Mouse (Mus musculus) left cerebral cortex, adult 18-20 months (tissue): ENCODE results near the gene Arhgap30. TPM values are rescaled to one million over a fixed set of nuclear protein-coding genes. Genes with fewer than 3 reads are reported as not detected.

Experiments used
- DNase-seq, 2 experiments: peaks; one replicate each; pipeline ENCODE4 v3.0.0; 2021 to 2022; ENCODE audit warnings: low spot score in 2 of 2, mixed read lengths in 1 of 2
- total RNA-seq, 2 experiments: library from RNA; stranded (reverse); gene quantifications; 2 replicates each; pipeline ENCODE4 v1.2.3; 2021

Arhgap30 gene
- total RNA-seq, 2 experiments from 2014 or later, result 2.2 to 2.6 TPM

DNA sequence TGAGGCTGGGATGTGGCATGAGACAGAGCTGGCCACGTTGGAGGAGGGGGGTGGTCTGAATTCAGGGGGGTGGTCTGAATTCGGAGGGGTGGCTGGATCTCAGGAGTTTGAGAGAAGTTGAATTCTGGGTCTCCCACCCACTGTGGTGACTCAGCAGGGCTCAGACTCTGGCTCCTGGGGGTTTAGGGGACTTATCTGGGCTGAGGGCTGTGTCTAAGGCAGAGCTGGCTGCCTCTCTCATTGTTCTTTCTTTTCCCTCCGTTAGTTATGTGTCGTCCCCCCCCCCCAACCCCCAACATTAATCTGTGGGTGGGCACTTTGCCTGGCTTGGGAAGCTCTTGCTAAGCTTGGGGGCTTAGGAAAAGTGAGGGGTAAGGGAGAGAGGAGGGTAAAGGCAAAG lies 14.8 kb upstream of the Arhgap30 start:
- no peak for DNase-seq

DNA sequence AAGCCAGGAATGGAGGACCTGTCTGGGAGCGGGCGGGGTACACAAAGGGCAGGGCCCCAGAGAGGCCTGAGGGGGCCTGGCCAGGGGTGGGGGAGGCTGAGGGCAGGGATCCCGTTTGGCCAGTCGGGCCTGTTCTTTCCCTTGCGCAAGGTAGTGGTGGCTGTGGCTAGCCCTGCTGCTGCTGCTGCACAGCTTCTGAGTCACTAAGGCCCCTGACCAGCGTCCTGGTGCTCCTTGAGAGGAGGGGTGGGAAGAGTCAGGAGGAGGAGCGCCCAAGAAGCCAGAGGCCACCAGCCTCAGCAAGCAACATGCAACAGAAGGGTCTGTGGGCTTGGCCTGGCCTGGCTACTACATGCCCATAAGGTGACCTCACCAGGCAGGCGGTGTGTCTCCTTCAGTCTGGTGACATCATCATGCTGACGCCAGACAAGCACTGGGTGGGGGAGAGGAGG lies 13.1 kb upstream of the Arhgap30 start:
- no peak for DNase-seq

DNA sequence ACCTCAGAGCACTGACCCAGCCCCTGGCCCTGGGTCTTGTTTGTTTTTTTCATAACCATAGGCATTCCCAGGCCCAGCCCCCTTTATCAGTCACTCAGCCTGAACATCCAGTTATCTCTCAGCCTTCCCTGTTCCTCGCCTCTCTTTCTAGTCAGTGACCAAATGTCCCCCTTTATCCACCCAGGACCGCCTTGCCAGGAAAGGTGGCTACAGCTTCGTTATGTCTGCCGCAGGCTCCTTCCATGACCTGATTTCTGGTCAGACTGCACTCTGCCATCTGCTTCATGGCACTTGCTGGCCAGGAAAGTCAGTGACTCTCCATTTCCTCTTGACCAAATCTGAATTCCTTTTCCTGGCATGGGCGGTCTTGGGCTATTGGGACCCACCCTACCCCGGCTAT lies 10.5 kb upstream of the Arhgap30 start:
- no peak for DNase-seq

DNA sequence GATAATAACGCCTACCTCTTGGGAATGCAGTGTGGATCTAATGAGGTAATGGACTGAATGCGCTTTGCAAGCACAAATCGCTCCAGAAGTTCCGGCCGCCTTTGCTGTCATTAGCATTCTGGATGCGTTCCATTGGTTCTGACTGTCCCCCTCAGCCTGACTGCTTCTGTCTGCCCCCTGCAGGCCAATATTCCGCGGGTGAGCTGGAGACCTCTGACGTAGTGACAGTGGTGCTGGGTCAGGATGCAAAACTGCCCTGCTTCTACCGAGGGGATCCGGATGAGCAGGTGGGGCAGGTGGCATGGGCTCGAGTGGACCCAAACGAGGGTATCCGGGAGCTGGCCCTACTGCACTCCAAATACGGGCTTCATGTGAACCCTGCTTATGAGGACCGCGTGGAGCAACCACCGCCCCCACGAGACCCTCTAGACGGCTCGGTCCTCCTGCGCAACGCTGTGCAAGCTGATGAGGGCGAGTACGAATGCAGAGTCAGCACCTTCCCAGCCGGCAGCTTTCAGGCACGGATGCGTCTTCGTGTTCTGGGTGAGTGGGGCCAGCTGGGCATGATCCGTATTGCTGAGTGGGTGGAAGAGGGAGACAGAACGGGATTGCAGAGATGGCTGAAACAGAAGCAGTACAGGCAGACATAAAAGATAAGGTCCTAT lies 8.7 kb upstream of the Arhgap30 start:
- DNase-seq, result peak; percentile 73 to 81

GRCm38 (mm10) chr1:171382096-171382620 lies 6.6 kb upstream of the Arhgap30 start:
- DNase-seq, result no peak

DNA sequence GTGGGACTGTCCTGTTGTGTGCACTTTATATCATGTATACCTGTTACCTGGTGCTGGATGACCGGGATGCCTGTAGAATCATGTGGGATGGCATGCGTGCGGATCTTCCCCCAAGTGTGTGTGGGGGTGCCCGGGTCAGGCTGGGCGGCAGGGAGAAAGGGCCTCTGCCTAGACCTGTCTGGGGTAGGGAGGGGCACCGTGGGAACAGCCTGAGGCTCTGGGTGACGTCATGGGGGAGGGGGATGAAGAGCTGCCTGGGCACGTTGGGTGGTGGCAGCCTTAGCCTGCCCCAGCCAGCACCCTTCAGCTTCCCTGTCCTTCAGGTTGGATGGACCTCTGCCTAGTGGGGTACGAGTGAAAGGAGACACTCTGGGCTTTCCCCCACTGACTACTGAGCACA lies 4.4 kb upstream of the Arhgap30 start:
- DNase-seq, result no peak

DNA sequence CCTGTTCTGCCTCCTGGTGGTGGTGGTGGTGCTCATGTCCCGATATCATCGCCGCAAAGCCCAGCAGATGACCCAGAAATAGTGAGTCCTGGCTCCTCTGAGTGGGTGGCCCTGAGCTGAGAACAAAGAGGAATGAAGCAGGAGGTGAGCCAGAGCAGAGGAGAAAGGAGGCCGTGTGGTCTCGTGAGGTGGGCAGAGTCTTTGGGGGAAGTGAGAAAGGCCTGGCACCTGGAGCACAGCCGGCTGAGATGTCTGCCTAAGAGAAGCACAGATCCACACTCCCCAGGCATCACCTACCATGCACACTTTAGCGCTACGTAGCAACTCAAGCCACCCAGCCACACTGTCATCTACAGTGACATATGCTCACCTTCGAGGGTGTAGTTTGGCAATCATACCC lies 3.6 kb upstream of the Arhgap30 start:
- no peak for DNase-seq

GRCm38 (mm10) chr1:171387099-171387498 lies 1.7 kb upstream of the Arhgap30 start:
- DNase-seq, result no peak

GRCm38 (mm10) chr1:171390101-171390500 lies 1.3 kb downstream of the Arhgap30 start:
- DNase-seq, result no peak

- DNase-seq, result no peak
Measured at GRCm38 (mm10) chr1:171401821-171402220, 13.1 kb downstream of the Arhgap30 start.

DNA sequence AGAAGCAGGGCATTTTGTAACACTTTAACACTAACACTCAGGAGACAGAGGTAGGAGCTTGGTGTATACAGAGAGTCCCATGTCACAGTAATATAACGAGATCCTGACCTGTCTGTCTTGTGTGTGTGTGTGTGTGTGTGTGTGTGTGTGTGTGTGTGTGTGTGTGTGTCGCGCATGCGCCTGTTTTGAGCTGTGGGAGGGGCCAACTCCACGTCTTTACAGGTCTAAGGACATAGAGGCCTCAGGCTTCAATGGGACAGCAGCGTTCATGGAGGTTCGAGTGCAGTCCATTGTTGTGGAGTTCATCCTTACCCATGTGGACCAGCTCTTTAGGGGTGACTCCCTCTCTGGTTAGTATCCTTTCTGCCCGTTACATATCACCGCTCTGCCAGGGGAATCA lies 14.2 kb downstream of the Arhgap30 start:
- DNase-seq, result no peak

- no peak for DNase-seq
Measured at GRCm38 (mm10) chr1:171407263-171407662, 18.5 kb downstream of the Arhgap30 start.

DNA sequence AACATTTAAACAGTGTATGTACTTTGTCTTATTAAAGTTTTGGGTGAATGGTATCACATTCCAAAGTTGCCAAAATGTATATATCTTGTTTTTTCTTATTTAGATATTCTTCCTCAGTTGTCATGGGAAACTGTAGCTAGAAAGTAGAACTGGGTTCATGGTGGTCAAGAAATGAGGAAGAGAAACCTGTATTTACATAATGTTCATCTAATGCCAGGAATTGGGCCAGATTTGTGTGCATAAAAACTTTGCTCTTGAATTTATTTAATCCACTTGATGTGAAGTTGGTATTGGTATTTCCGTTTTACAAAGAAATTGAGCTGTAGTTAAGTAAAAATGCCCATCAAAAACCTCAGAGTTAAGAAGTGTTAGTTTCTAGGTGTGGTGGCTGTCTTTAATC lies 21.5 kb downstream of the Arhgap30 start:
- DNase-seq, result no peak

- peak; percentile 94 for DNase-seq
Measured at GRCm38 (mm10) chr1:171410947-171411484, 22.3 kb downstream of the Arhgap30 start, which contains the start of gene Usf1. TSS of gene Usf1 (plus strand) at chr1:171411313.

DNA sequence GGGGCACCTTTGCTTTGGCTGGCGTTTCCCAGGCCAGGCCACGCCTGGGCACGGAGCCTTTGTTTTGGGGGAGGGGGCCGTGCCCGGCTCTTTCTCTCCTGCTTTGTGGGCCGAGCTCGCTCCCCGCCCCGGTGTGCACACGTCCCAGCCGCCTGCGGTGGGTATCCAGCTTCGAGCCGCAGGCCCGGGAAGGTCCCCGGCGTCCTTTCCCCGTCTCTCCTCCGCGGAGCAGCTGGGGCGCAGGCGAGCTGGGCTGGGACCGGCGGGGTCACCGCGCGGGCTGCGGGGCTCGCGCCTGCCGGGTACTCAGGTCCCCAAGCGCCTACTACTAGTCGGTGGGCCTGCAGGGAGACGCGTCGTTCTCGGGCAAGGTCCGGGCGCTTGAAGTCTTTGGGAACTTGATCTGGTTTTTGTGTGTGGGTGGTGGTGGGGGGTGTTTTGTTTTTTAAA lies 22.8 kb downstream of the Arhgap30 start:
- no peak for DNase-seq

DNA sequence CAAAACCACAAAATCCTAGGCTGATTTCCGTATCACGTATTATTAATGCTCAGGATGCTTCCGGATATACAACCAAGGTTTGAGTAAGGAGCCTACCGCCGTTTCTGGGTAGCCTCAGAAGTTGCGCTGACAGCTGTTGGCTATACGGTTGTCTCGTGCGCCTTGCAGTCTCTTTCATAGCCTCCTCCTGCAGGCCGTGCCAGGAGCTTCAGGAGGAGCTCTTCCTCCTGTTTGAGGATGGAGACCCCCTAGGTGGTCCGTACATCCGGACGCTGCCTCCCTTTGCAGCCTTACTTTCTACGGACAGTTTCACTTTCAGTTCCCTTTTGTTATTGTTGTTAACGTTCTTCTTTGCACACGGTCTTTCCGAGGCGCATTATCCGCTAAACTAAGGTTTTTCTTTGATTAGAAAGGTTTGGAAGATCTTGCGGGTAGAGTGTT lies 23.3 kb downstream of the Arhgap30 start:
- peak in 1 of 2 experiments; percentile 18 for DNase-seq

GRCm38 (mm10) chr1:171412446-171412845 lies 23.7 kb downstream of the Arhgap30 start:
- DNase-seq, result no peak

GRCm38 (mm10) chr1:171413608-171414007 lies 24.9 kb downstream of the Arhgap30 start:
- DNase-seq, result no peak

GRCm38 (mm10) chr1:171418660-171419059 lies 29.9 kb downstream of the Arhgap30 start, which contains the start of gene Tstd1:
TSS of gene Tstd1 (plus strand) at chr1:171418872.
- DNase-seq, result no peak

DNA sequence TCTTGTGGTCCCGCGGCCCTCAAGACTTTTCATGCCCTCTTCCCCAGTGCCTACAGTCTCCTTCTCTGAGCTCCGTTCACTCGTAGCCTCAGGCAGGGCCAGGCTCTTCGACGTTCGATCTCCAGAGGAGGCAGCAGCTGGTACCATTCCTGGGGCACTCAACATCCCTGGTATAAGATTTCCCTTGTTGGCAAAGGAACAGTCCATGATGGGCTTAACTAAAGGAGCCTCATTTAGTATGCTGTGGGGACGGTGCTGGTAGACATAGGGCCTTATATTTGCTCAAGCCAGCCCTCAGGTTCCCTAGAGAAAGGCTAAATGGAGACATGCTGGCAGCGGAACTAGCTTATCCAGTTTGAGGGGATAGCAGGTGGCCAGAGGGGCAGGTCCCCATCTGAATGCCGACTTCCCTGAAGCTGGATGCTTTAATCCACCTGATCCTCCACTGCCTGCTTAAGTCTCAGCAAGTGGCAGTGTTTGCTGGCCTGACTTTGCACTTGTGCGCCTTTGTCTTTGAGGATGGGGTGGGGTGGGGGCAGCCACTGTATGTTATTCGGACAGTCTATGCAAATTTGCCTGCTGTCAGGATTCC lies 30.6 kb downstream of the Arhgap30 start:
- no peak for DNase-seq

DNA sequence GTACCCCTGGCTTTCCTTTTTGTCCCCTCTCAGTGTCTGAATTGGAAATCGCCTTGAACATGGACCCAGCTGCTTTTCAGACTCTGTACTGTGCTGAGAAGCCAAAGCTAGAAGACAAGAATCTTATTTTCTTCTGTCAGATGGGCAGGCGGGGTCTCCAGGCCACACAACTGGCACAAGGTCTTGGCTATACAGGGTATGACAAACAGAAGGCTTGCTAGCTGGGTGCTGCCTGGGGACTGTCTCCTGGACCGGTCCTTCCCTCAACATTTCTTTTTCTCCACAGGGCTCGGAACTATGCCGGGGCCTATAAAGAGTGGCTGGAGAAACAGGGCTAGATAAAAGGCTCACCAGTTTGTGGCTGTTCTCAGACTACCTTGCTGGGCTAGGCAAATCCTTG lies 31.2 kb downstream of the Arhgap30 start:
- DNase-seq, result no peak

DNA sequence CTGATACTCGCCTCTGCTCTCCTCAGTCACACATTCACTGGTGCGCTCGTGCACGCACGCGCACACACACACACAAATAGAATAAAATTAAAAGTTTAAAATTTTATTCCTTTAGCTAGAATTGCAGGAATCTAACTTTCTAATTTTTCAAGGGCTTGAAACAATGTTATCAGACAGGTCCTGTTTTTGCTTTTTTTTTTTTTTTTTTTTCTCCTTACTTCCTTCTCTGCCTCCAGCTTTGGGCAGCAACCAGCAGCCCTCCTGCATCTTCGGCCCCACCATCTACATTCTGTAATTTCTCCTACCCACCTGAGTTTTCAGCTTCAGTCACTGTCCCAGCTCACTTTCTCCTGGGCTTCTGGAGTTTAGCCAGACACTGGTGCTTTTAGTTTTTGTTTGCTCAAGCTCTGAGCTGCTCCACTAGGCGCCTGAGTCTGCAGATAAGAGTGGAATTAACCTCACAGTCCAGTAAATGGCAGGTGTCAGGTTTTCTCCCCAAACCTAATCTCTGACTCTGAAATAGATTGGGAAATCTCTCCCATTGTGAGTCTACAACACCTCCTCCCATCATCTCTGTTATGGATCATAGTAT lies 33.8 kb downstream of the Arhgap30 start:
- DNase-seq, result no peak
